Mouse (Mus musculus) forebrain, embryonic 15.5 days (tissue): ENCODE data around the gene Mknk2. TPM values are rescaled to one million over a fixed set of nuclear protein-coding genes. Genes with fewer than 3 reads are reported as not detected.

ENCODE experiments used
- ATAC-seq: fragments of 200-750 bp; cut with Nextera tagmentation; replicated peaks from 2 replicates; pipeline ENCODE4 v1.8.0; 2017; ENCODE audit warnings: mild to moderate bottlenecking, moderate TSS enrichment, moderate library complexity
- H3K27ac ChIP-seq: fragments of 300-500 bp; sonication (generic); replicated peaks from 2 replicates; pipeline ENCODE4 v1.5.1; 2015; ENCODE audit warnings: mild to moderate bottlenecking, inconsistent platforms
- H3K27me3 ChIP-seq: fragments of 300-500 bp; sonication (generic); 2 replicates; pipeline ENCODE4 v1.6.1; 2015; ENCODE audit warnings: inconsistent platforms
- H3K36me3 ChIP-seq: fragments of 300-500 bp; sonication (generic); 2 replicates; pipeline ENCODE4 v1.6.1; 2015; ENCODE audit warnings: mild to moderate bottlenecking, inconsistent platforms
- H3K4me1 ChIP-seq: fragments of 300-500 bp; sonication (generic); 2 replicates; pipeline ENCODE4 v1.6.1; 2015; ENCODE audit warnings: inconsistent platforms
- H3K4me2 ChIP-seq: fragments of 300-500 bp; sonication (generic); replicated peaks from 2 replicates; pipeline ENCODE4 v1.6.1; 2015; ENCODE audit warnings: mild to moderate bottlenecking, inconsistent platforms
- H3K4me3 ChIP-seq: fragments of 300-500 bp; sonication (generic); 2 replicates; pipeline ENCODE4 v1.5.1; 2015; ENCODE audit warnings: mild to moderate bottlenecking, inconsistent platforms
- H3K9ac ChIP-seq: fragments of 300-500 bp; sonication (generic); replicated peaks from 2 replicates; pipeline ENCODE4 v1.6.1; 2015; ENCODE audit warnings: mild to moderate bottlenecking, inconsistent platforms
- H3K9me3 ChIP-seq: fragments of 300-500 bp; sonication (generic); 2 replicates; pipeline ENCODE4 v1.6.1; 2016; ENCODE audit warnings: inconsistent platforms
- WGBS: fragments of 180-500 bp; shearing (Covaris S2); methylation state at CpG from one replicate; pipeline ENCODE4 v1.1.7; 2015; ENCODE audit warnings: mixed read lengths; 5-methylcytosine and 5-hydroxymethylcytosine counted together
- polyA plus RNA-seq: library from polyadenylated mRNA; unstranded; fragments of >200 nt; fragmentation: Nextera tagmentation; extraction: Ambion mirVana; gene quantifications from 2 replicates; pipeline ENCODE4 v1.2.1, GENCODE M21; 2015

Mknk2 gene
- polyA plus RNA-seq, 1 experiment from 2014 or later: 60.9 TPM

DNA sequence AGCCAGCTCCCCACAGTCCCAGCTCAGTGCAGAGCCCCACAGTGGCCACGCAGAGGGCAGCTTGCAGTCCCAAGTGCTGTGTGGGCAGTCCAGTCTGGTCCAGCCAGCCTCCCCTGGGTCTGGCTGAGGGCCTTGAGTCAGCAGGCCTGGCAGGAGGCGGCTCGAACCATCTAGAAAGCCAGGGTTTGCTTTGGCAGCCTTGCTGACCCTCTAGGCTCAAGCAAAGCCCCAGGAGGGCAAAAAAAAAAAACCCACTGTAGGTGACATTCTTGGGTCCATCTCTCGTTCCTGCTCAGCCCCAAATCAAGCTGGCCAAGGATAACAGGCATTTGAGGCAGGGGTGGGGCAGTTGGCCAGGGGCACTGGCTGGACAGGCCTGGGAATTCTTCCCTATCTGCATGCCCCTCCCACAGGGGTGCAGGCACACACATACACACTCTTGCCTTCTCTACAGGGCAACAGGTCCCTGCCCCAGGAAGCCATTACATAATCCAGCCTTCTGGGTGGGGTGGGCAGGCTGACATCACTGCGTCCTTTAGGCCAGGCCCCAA, 3.7 kb downstream of the Mknk2 start:
- Histone ChIP-seq H3K27ac (no peak overlapping the region), H3K9ac (peak overlapping the region; percentile 96), H3K9me3 (no peaks in the 10 kb centered on the region), H3K36me3 (peaks cover 27% of the 10 kb centered on the region), H3K4me2 (peak overlapping the region; percentile 69), H3K4me3 (peak overlapping the region; percentile 93), H3K4me1 (peaks cover 61% of the 10 kb centered on the region), H3K27me3 (no peaks in the 10 kb centered on the region)
- no peak for ATAC-seq
- 68% methylated on average over 5 of the region's 5 CpGs for WGBS

DNA sequence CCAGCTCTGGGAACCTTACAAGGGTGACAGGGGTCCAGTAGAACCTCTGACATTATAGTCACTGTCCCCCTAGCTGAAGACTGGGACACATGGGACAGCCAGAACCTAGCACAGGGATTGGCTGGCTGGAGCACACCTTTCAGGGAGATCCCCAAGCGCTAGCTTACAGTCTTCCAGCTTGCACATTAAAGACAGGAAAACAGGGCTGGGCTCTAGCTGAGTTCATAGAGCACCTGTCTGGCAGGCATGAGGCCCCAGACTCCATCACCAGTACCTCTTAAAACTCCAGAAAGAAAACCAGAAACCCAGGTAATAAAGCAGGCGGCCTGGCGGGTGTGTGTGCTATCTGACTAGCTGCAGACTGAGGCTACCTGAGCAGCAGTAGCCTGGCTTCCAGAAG, 4.2 kb downstream of the Mknk2 start:
- ATAC-seq: no peak
- H3K9me3 ChIP-seq: no peaks in the 10 kb centered on the region
- H3K4me3 ChIP-seq: peak overlapping the region; percentile 93; the same call in 1 of the 2 replicates
- 91% methylated on average over 3 of the region's 3 CpGs for WGBS
- H3K4me2 ChIP-seq: peak overlapping the region; percentile 69
- H3K4me1 ChIP-seq: peaks cover 56% of the 10 kb centered on the region
- peak overlapping the region; percentile 96; the same call in 1 of the 2 replicates for H3K9ac ChIP-seq
- peaks cover 33% of the 10 kb centered on the region for H3K36me3 ChIP-seq
- no peak overlapping the region for H3K27ac ChIP-seq
- H3K27me3 ChIP-seq: no peaks in the 10 kb centered on the region

DNA sequence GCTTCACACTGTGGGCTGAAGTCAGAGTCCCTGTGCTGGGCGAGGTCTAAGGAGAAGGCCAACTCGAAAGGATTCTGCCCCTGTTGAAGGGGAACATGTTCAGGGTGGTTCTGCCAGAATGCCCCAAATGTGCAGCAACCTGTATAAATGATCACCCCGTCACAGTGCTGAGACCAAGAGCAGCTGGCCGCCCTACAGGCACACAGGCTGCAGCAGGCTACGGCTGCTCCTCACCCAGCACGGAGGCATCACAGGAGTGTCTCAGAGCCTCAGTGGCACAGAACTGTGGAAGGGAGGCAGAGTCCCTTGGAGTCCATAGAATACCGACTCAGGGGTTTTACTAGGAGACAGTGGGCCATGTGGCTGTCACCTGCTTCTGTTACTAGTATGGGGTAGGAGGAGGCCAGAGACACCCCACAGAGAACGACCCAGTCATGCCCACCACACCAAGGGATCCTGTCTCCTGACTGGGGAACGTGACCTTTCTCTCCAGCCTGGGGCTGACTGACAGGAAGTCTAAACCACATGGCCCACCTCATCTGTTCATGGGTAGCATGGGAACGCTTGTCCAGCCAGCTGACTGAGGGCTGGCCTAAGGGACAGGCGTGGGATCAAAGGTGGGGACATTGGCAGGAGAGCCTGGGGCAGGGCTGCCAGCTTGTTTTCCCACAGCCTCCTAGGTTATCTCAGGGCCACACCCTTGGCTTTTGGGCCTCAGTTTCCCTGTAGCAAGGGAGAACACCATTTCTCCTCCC, 5.8 kb downstream of the Mknk2 start:
- no peak overlapping the region for H3K27ac ChIP-seq

DNA sequence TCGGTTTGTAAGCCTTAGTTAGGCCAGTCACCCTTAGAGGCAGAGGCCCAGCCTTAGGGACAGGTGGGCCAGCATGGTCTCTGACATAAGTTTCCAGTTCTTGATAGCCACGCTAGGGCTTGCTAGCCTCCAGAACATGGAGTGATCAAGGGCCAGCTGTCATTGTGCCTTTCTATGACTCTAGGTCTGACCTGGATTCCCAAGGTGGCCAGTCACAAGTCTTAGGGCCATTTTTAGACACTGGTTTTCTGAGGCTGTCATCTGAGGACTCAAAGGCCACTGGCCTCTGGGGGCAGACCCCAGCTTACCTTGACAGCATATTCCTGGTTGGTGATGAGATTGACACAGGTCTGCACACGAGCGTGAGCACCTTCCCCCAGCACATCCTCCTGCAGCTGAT, 6.7 kb downstream of the Mknk2 start:
- Histone ChIP-seq H3K4me1 (peaks cover 35% of the 10 kb centered on the region), H3K36me3 (peaks cover 57% of the 10 kb centered on the region), H3K4me2 (no peak overlapping the region), H3K27me3 (no peaks in the 10 kb centered on the region), H3K9ac (no peak overlapping the region), H3K4me3 (no peak overlapping the region), H3K9me3 (no peaks in the 10 kb centered on the region), H3K27ac (no peak overlapping the region)
- ATAC-seq: no peak
- 95% methylated on average over 4 of the region's 4 CpGs for WGBS

More for the DNA sequence above, 5.8 kb downstream of the Mknk2 start:
- H3K4me3 ChIP-seq: no peak overlapping the region
- no peak overlapping the region for H3K9ac ChIP-seq
- H3K36me3 ChIP-seq: peaks cover 48% of the 10 kb centered on the region
- no peaks in the 10 kb centered on the region for H3K27me3 ChIP-seq
- peaks cover 40% of the 10 kb centered on the region for H3K4me1 ChIP-seq
- H3K4me2 ChIP-seq: no peak overlapping the region
- no peak for ATAC-seq
- H3K9me3 ChIP-seq: no peaks in the 10 kb centered on the region
- WGBS: 88% methylated on average over 11 of the region's 11 CpGs

DNA sequence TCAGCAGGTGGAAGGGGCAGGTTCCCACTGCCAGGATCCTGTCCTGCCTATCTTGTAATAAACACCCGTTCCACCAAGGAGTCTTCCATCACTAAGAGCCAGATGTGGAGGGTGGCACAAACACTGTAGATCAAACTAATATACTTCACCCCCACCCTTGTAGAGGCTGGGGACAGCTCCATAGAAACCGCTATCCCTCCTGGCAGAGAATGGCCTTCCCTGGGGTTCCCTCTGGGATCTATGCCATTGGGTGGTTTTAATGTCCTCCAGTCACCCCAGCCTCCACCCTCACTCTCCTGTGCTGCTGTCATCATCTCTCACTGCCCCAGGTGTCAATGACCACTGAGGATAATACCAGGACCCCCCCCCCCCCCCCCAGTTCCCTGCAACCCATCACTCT, 7.4 kb downstream of the Mknk2 start:
- peaks cover 35% of the 10 kb centered on the region for H3K4me1 ChIP-seq
- no peak overlapping the region for H3K9ac ChIP-seq
- H3K27me3 ChIP-seq: no peaks in the 10 kb centered on the region
- H3K27ac ChIP-seq: no peak overlapping the region
- peaks cover 60% of the 10 kb centered on the region for H3K36me3 ChIP-seq
- 80% methylated on average over 2 of the region's 2 CpGs for WGBS
- ATAC-seq: no peak
- no peak overlapping the region for H3K4me2 ChIP-seq
- H3K9me3 ChIP-seq: no peaks in the 10 kb centered on the region
- no peak overlapping the region for H3K4me3 ChIP-seq

DNA sequence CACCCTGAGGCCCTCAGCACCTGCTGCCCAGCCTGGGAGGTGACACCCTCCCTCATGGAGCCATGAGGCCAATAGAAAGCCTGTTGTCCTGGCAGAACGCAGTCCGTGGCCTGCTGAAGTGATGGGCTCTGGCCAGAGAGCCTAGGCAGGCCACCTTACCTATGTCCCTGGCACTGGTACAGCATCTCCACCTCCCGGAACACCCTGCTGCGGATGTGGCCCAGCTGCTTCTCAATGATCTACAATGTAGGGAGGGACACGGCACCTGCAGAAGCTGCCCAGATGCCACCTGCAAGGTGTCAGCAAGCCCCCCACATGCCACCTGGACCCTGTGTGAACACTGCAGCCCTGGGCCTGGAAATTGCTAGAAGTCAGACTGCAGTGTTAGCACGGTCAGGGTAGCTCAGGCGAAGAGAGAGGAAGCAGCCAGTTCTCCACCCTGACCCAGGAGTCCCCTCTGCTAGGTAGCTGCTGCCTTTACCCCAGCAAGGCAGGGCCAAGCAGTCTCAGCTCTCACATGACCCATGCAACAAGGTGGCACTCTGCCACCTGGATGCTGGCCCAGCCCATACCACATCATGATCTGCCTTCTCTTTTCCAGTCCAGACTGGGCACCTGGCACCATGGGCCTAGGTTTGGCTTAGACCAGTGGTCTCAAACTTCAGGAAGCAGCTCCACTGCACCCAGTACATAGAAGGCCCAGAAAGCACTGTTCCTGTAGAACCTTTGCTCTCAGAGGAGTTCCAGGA, 8.0 kb downstream of the Mknk2 start:
- H3K4me3 ChIP-seq: no peak overlapping the region
- no peaks in the 10 kb centered on the region for H3K9me3 ChIP-seq
- no peak overlapping the region for H3K4me2 ChIP-seq
- 91% methylated on average over 7 of the region's 7 CpGs for WGBS
- H3K9ac ChIP-seq: no peak overlapping the region
- H3K27me3 ChIP-seq: no peaks in the 10 kb centered on the region
- no peak overlapping the region for H3K27ac ChIP-seq
- peaks cover 60% of the 10 kb centered on the region for H3K36me3 ChIP-seq
- no peak for ATAC-seq
- peaks cover 34% of the 10 kb centered on the region for H3K4me1 ChIP-seq

DNA sequence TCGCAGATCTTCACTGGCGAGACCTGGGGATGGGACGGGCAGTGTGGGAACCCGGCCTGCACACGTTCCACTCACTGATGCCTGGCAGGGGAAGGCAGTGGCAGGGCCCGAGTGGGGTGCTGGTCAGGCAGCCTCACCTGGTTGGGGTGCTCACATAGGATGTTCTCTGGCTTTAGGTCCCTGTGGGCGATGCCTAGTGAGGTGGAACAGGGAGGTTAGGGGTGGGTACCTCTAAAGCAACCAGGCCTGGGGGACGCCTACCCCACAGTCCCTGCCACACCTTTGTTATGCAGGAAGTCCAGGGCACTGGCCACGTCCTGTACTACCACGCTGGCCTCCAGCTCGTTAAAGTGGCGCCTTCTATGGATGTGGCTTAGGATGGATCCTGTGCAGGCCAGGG, 8.9 kb downstream of the Mknk2 start:
- H3K9ac ChIP-seq: no peak overlapping the region
- WGBS: 90% methylated on average over 12 of the region's 12 CpGs
- no peak overlapping the region for H3K4me3 ChIP-seq
- H3K27me3 ChIP-seq: no peaks in the 10 kb centered on the region
- ATAC-seq: no peak
- H3K4me2 ChIP-seq: no peak overlapping the region
- H3K27ac ChIP-seq: no peak overlapping the region
- peaks cover 60% of the 10 kb centered on the region for H3K36me3 ChIP-seq
- H3K4me1 ChIP-seq: peaks cover 28% of the 10 kb centered on the region
- H3K9me3 ChIP-seq: no peaks in the 10 kb centered on the region

DNA sequence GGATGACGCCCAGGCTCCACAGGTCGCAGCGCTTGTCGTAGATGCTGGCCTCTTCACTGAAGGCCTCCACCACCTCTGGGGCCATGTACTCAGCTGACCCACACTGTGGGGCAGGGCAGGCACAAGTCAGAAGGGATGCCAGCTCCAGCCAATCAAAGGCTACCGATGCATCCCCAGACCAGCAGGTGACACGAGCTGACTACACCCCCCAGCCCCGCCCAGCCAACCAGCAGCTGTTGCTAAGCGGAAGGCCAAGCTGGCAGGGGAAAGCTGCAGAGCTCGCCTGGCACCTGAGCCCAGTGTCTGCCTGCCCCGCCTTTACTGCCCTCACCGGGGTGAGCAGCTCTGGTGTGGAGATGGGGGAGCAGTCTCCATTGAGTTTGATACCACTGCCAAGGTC, 9.3 kb downstream of the Mknk2 start:
- Histone ChIP-seq H3K27ac (no peak overlapping the region), H3K4me1 (peaks cover 24% of the 10 kb centered on the region), H3K9me3 (no peaks in the 10 kb centered on the region), H3K9ac (no peak overlapping the region), H3K27me3 (no peaks in the 10 kb centered on the region), H3K4me2 (no peak overlapping the region), H3K36me3 (peaks cover 60% of the 10 kb centered on the region), H3K4me3 (no peak overlapping the region)
- no peak for ATAC-seq
- 90% methylated on average over 11 of the region's 11 CpGs for WGBS

DNA sequence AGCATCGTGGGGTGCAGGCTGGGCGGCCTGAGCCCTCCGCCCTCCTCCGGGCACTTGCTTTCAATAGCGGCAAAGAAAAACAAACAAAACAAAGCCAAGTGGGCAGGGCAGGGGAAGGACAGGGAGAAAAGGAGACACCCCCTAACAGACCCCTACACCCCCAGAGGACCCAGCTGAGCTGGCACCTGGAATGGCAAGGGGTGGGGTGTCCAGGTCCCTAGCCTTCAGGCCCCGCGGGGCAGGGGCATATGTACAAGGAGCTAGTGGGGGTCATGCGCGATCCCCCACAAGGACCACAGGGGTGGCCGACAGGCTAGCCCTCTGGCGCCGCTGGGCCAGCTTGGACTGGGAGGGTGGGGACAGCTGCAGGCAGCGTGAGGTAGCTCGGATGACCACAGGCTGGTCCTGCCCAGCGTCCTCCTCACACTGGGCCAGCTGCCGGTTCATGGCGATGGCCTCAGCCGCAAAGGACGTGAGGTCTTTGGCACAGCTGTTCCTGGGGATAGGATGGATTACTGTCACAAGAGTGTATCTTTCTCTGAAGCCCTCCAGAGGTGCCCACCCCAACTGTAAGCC, 11.0 kb downstream of the Mknk2 start:
- ATAC-seq: no peak
- peaks cover 58% of the 10 kb centered on the region for H3K36me3 ChIP-seq
- no peak overlapping the region for H3K9ac ChIP-seq
- no peaks in the 10 kb centered on the region for H3K27me3 ChIP-seq
- no peak overlapping the region for H3K4me2 ChIP-seq
- no peaks in the 10 kb centered on the region for H3K9me3 ChIP-seq
- H3K27ac ChIP-seq: no peak overlapping the region
- no peak overlapping the region for H3K4me3 ChIP-seq
- H3K4me1 ChIP-seq: peaks cover 7% of the 10 kb centered on the region; the same call in 1 of the 2 replicates
- WGBS: 85% methylated on average over 19 of the region's 19 CpGs

DNA sequence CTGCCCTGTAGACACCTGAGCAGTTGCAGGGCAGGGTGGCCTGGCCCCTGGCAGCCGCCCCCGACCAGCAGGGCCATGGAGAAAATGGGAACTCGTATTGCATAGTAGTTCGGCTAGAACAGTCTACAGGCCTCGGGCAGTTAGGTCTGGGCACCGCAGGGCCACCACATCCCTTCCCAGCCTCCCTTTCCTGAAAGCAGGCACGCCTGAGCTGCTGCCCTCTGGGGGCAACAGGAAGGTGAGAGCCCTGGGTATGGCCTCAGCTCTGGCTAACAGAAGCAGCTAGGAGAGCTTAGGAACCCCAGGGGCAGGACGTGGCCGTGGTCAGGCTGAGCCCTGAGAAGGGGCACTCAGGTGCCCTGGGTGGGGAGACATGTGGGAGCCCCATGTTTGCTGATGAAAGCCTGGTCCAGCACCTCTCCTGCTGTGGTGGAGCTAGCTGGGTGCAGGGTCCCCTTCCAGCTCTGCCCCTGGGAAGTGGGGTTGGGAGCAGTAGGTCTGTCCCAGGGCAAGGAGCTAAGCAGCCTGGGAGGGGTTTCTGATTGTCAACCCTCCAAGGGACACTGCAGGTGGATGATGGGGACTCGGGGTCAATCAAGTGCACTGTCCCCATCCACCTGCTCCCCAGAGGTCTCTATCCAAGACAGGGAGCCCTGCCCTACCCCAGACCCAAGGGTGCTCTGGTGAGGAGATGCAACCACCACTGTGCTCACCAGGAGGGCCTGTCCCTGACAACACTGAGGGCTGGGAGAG, 11.8 kb downstream of the Mknk2 start:
- WGBS: 82% methylated on average over 10 of the region's 10 CpGs
- Histone ChIP-seq H3K9ac (no peak overlapping the region), H3K27me3 (no peaks in the 10 kb centered on the region)

DNA sequence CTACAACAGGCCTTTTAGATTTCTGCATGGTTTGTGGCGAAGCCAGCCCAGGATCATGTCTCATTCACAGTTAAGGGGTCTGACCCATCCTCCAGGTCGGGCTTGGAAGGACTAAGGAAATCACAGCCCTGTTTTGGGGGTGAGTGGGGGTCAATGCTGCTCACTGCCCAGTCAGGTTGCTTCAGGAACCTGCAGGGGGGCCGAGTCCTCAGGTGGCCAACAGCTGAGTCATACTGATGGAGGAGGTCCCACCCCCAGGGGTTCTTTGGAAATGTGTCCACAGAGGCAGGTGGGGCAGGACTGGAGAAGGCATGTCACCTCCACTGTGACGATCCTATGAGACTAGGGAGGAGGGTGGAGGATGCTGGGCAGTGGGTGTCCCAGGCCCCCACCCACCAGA, 12.5 kb downstream of the Mknk2 start:
- H3K4me2 ChIP-seq: no peak overlapping the region
- H3K4me3 ChIP-seq: no peak overlapping the region
- peaks cover 45% of the 10 kb centered on the region for H3K36me3 ChIP-seq
- peaks cover 5% of the 10 kb centered on the region; the same call in 1 of the 2 replicates for H3K4me1 ChIP-seq
- no peak overlapping the region for H3K9ac ChIP-seq
- H3K9me3 ChIP-seq: no peaks in the 10 kb centered on the region
- 66% methylated on average over 4 of the region's 4 CpGs for WGBS
- no peak overlapping the region for H3K27ac ChIP-seq
- ATAC-seq: no peak
- no peaks in the 10 kb centered on the region for H3K27me3 ChIP-seq

More for the DNA sequence above, 11.8 kb downstream of the Mknk2 start:
- Histone ChIP-seq H3K9me3 (no peaks in the 10 kb centered on the region), H3K4me1 (peaks cover 5% of the 10 kb centered on the region; the same call in 1 of the 2 replicates), H3K4me2 (no peak overlapping the region), H3K27ac (no peak overlapping the region), H3K36me3 (peaks cover 51% of the 10 kb centered on the region), H3K4me3 (no peak overlapping the region)
- ATAC-seq: no peak
